Mouse (Mus musculus) liver, adult 2 months (tissue): ENCODE data around the gene Trim2.

Experiments used
- CTCF ChIP-seq: fragments of 200-500 bp; IDR thresholded peaks from 2 replicates; pipeline ENCODE4 v1.5.1; 2011; ENCODE audit warnings: low read depth, low read length, control low read depth
- POLR2A ChIP-seq: fragments of 200-500 bp; IDR thresholded peaks from 2 replicates; pipeline ENCODE4 v1.6.1; 2011; ENCODE audit warnings: low read length, control low read depth; ENCODE audit not compliant: insufficient read depth; ENCODE audit errors: extremely low read depth

- TF ChIP-seq CTCF (no peak), POLR2A (no peak)
Measured at GRCm38 (mm10) chr3:84130776-84131175, 175.9 kb downstream of the Trim2 start.
